Mouse (Mus musculus) embryonic facial prominence, embryonic 12.5 days (tissue): ENCODE measurements around the gene Rai14. TPM values are rescaled to one million over a fixed set of nuclear protein-coding genes. Genes with fewer than 3 reads are reported as not detected.

Experiments
- ATAC-seq: fragments of 200-750 bp; cut with Nextera tagmentation; 2 replicates; pipeline ENCODE4 v1.8.0; 2017; ENCODE audit not compliant: insufficient number of reproducible peaks, insufficient read depth, low FRiP score, low TSS enrichment
- H3K27ac ChIP-seq: fragments of 300-500 bp; sonication (generic); 2 replicates; pipeline ENCODE4 v1.5.1; 2016; ENCODE audit warnings: mild to moderate bottlenecking
- H3K27me3 ChIP-seq: fragments of 300-500 bp; sonication (generic); 2 replicates; pipeline ENCODE4 v1.6.1; 2016; ENCODE audit warnings: mild to moderate bottlenecking, moderate library complexity
- H3K36me3 ChIP-seq: fragments of 300-500 bp; sonication (generic); 2 replicates; pipeline ENCODE4 v1.6.1; 2016; ENCODE audit warnings: mild to moderate bottlenecking
- H3K4me1 ChIP-seq: fragments of 300-500 bp; sonication (generic); 2 replicates; pipeline ENCODE4 v1.6.1; 2016
- H3K4me2 ChIP-seq: fragments of 300-500 bp; sonication (generic); replicated peaks from 2 replicates; pipeline ENCODE4 v1.6.1; 2016; ENCODE audit warnings: mild to moderate bottlenecking, moderate library complexity
- H3K4me3 ChIP-seq: fragments of 300-500 bp; sonication (generic); 2 replicates; pipeline ENCODE4 v1.5.1; 2016; ENCODE audit warnings: mild to moderate bottlenecking
- H3K9ac ChIP-seq: fragments of 300-500 bp; sonication (generic); 2 replicates; pipeline ENCODE4 v1.6.1; 2016; ENCODE audit warnings: mild to moderate bottlenecking, moderate library complexity
- H3K9me3 ChIP-seq: fragments of 300-500 bp; sonication (generic); 2 replicates; pipeline ENCODE4 v1.6.1; 2016; ENCODE audit warnings: mild to moderate bottlenecking, moderate library complexity
- WGBS: fragments of 180-500 bp; shearing (Covaris S2); methylation state at CpG from one replicate; pipeline ENCODE4 v1.1.7; 2016; 5-methylcytosine and 5-hydroxymethylcytosine counted together
- polyA plus RNA-seq: library from polyadenylated mRNA; unstranded; fragments of >200 nt; fragmentation: Nextera tagmentation; extraction: Ambion mirVana; gene quantifications from 2 replicates; pipeline ENCODE4 v1.2.1, GENCODE M21; 2016

Gene Rai14
- 85.6 and 89.7 TPM in 2 replicates for polyA plus RNA-seq

GRCm38 (mm10) chr15:10714409-10715138 lies at the start of gene Rai14:
Gene Rai14 (minus strand): TSS chr15:10714624.
- Histone ChIP-seq H3K4me2 (peak within 1 kb of the TSS; percentile 67), H3K4me1 (peaks cover 21% of the 10 kb centered on the region), H3K27me3 (no peaks in the 10 kb centered on the region), H3K4me3 (peak within 1 kb of the TSS; percentile 86), H3K9ac (peak within 1 kb of the TSS; percentile 94), H3K27ac (peak within 1 kb of the TSS; percentile 90), H3K9me3 (no peaks in the 10 kb centered on the region), H3K36me3 (no peaks in the 10 kb centered on the region)
- ATAC-seq: peak; percentile 69
- WGBS: under 1% methylated on average over 58 of the region's 68 CpGs

- Histone ChIP-seq H3K4me2 (no peak overlapping the region), H3K36me3 (no peaks in the 10 kb centered on the region), H3K4me3 (no peak overlapping the region), H3K27me3 (no peaks in the 10 kb centered on the region), H3K9me3 (no peaks in the 10 kb centered on the region), H3K9ac (no peak overlapping the region), H3K4me1 (peaks cover 9% of the 10 kb centered on the region; the same call in 1 of the 2 replicates), H3K27ac (no peak overlapping the region)
- no peak for ATAC-seq
- 90% methylated on average over 6 of the region's 6 CpGs for WGBS
Measured at GRCm38 (mm10) chr15:10761441-10761840, 47.0 kb upstream of the Rai14 start.

- ATAC-seq: no peak
- Histone ChIP-seq H3K9ac (no peak overlapping the region), H3K4me3 (no peak overlapping the region), H3K27me3 (no peaks in the 10 kb centered on the region), H3K36me3 (no peaks in the 10 kb centered on the region), H3K9me3 (no peaks in the 10 kb centered on the region), H3K4me2 (no peak overlapping the region), H3K4me1 (peaks cover 9% of the 10 kb centered on the region; the same call in 1 of the 2 replicates), H3K27ac (no peak overlapping the region)
- 68% methylated on average over 12 of the region's 12 CpGs for WGBS
Measured at GRCm38 (mm10) chr15:10760006-10760405, 45.6 kb upstream of the Rai14 start.

GRCm38 (mm10) chr15:10759440-10759839 lies 45.0 kb upstream of the Rai14 start:
- Histone ChIP-seq H3K4me1 (peaks cover 9% of the 10 kb centered on the region; the same call in 1 of the 2 replicates), H3K4me3 (no peak overlapping the region), H3K36me3 (no peaks in the 10 kb centered on the region), H3K27ac (no peak overlapping the region), H3K9ac (no peak overlapping the region), H3K27me3 (no peaks in the 10 kb centered on the region), H3K9me3 (no peaks in the 10 kb centered on the region), H3K4me2 (no peak overlapping the region)
- 89% methylated on average over 4 of the region's 4 CpGs for WGBS
- ATAC-seq: no peak

GRCm38 (mm10) chr15:10758808-10759207 lies 44.4 kb upstream of the Rai14 start:
- Histone ChIP-seq H3K27ac (no peak overlapping the region), H3K27me3 (no peaks in the 10 kb centered on the region), H3K4me1 (peaks cover 9% of the 10 kb centered on the region; the same call in 1 of the 2 replicates), H3K4me3 (no peak overlapping the region), H3K4me2 (no peak overlapping the region), H3K9ac (no peak overlapping the region), H3K9me3 (no peaks in the 10 kb centered on the region), H3K36me3 (no peaks in the 10 kb centered on the region)
- ATAC-seq: no peak

GRCm38 (mm10) chr15:10751141-10751540 lies 36.7 kb upstream of the Rai14 start:
- peaks cover 5% of the 10 kb centered on the region; the same call in 1 of the 2 replicates for H3K4me1 ChIP-seq
- H3K9me3 ChIP-seq: no peaks in the 10 kb centered on the region
- H3K4me2 ChIP-seq: no peak overlapping the region
- no peak for ATAC-seq
- H3K4me3 ChIP-seq: no peak overlapping the region
- H3K27me3 ChIP-seq: no peaks in the 10 kb centered on the region
- no peaks in the 10 kb centered on the region for H3K36me3 ChIP-seq
- H3K9ac ChIP-seq: no peak overlapping the region
- no peak overlapping the region for H3K27ac ChIP-seq
- WGBS: 87% methylated on average over 2 of the region's 2 CpGs

- no peak overlapping the region for H3K4me3 ChIP-seq
- H3K36me3 ChIP-seq: no peaks in the 10 kb centered on the region
- H3K9me3 ChIP-seq: no peaks in the 10 kb centered on the region
- H3K9ac ChIP-seq: no peak overlapping the region
- ATAC-seq: no peak
- H3K4me2 ChIP-seq: no peak overlapping the region
- peaks cover 5% of the 10 kb centered on the region; the same call in 1 of the 2 replicates for H3K4me1 ChIP-seq
- 86% methylated on average over 2 of the region's 2 CpGs for WGBS
- no peaks in the 10 kb centered on the region for H3K27me3 ChIP-seq
- H3K27ac ChIP-seq: no peak overlapping the region
Measured at GRCm38 (mm10) chr15:10750339-10750738, 35.9 kb upstream of the Rai14 start.

- no peak for ATAC-seq
- 66% methylated on average over 4 of the region's 4 CpGs for WGBS
- H3K9me3 ChIP-seq: no peaks in the 10 kb centered on the region
Measured at GRCm38 (mm10) chr15:10749678-10750077, 35.3 kb upstream of the Rai14 start.

GRCm38 (mm10) chr15:10747638-10748037 lies 33.2 kb upstream of the Rai14 start:
- H3K27me3 ChIP-seq: no peaks in the 10 kb centered on the region
- no peak overlapping the region for H3K4me3 ChIP-seq
- 70% methylated on average over 8 of the region's 8 CpGs for WGBS
- H3K27ac ChIP-seq: peak overlapping the region; percentile 24; the same call in 1 of the 2 replicates
- H3K9me3 ChIP-seq: no peaks in the 10 kb centered on the region
- no peak for ATAC-seq
- H3K36me3 ChIP-seq: no peaks in the 10 kb centered on the region
- no peak overlapping the region for H3K9ac ChIP-seq
- no peak overlapping the region for H3K4me2 ChIP-seq
- peaks cover 5% of the 10 kb centered on the region; the same call in 1 of the 2 replicates for H3K4me1 ChIP-seq

More at GRCm38 (mm10) chr15:10749678-10750077, 35.3 kb upstream of the Rai14 start:
- Histone ChIP-seq H3K27me3 (no peaks in the 10 kb centered on the region), H3K9ac (no peak overlapping the region), H3K36me3 (no peaks in the 10 kb centered on the region), H3K4me3 (no peak overlapping the region), H3K4me1 (peaks cover 5% of the 10 kb centered on the region; the same call in 1 of the 2 replicates), H3K4me2 (no peak overlapping the region), H3K27ac (no peak overlapping the region)

GRCm38 (mm10) chr15:10747226-10747625 lies 32.8 kb upstream of the Rai14 start:
- Histone ChIP-seq H3K4me2 (no peak overlapping the region), H3K27ac (peak overlapping the region; percentile 24; the same call in 1 of the 2 replicates)
- WGBS: 24% methylated on average over 4 of the region's 4 CpGs

GRCm38 (mm10) chr15:10746303-10747051 lies 32.1 kb upstream of the Rai14 start:
- H3K36me3 ChIP-seq: no peaks in the 10 kb centered on the region
- ATAC-seq: no peak
- H3K9me3 ChIP-seq: no peaks in the 10 kb centered on the region
- H3K27ac ChIP-seq: no peak overlapping the region
- no peak overlapping the region for H3K4me3 ChIP-seq
- no peak overlapping the region for H3K4me2 ChIP-seq
- no peaks in the 10 kb centered on the region for H3K27me3 ChIP-seq
- H3K4me1 ChIP-seq: peaks cover 5% of the 10 kb centered on the region; the same call in 1 of the 2 replicates
- 66% methylated on average over 4 of the region's 4 CpGs for WGBS
- H3K9ac ChIP-seq: no peak overlapping the region

More at GRCm38 (mm10) chr15:10747226-10747625, 32.8 kb upstream of the Rai14 start:
- H3K9me3 ChIP-seq: no peaks in the 10 kb centered on the region
- no peaks in the 10 kb centered on the region for H3K27me3 ChIP-seq
- no peak for ATAC-seq
- peaks cover 5% of the 10 kb centered on the region; the same call in 1 of the 2 replicates for H3K4me1 ChIP-seq
- no peak overlapping the region for H3K9ac ChIP-seq
- H3K4me3 ChIP-seq: no peak overlapping the region
- H3K36me3 ChIP-seq: no peaks in the 10 kb centered on the region
